Mouse (Mus musculus) thymus, adult 2 months (tissue): ENCODE data around the gene Tmem42.

Experiments
- CTCF ChIP-seq: fragments of 200-500 bp; IDR thresholded peaks from 2 replicates; pipeline ENCODE4 v1.5.1; 2012; ENCODE audit warnings: mild to moderate bottlenecking, control low read depth, low read length, moderate library complexity, borderline replicate concordance; ENCODE audit not compliant: control insufficient read depth, poor library complexity, insufficient read depth; ENCODE audit errors: extremely low read depth
- POLR2A ChIP-seq: fragments of 200-500 bp; IDR thresholded peaks from 2 replicates; pipeline ENCODE4 v1.6.1; 2012; ENCODE audit warnings: mild to moderate bottlenecking, low read length, control low read depth, moderate library complexity; ENCODE audit not compliant: control insufficient read depth, poor library complexity, insufficient read depth; ENCODE audit errors: extremely low read depth

DNA sequence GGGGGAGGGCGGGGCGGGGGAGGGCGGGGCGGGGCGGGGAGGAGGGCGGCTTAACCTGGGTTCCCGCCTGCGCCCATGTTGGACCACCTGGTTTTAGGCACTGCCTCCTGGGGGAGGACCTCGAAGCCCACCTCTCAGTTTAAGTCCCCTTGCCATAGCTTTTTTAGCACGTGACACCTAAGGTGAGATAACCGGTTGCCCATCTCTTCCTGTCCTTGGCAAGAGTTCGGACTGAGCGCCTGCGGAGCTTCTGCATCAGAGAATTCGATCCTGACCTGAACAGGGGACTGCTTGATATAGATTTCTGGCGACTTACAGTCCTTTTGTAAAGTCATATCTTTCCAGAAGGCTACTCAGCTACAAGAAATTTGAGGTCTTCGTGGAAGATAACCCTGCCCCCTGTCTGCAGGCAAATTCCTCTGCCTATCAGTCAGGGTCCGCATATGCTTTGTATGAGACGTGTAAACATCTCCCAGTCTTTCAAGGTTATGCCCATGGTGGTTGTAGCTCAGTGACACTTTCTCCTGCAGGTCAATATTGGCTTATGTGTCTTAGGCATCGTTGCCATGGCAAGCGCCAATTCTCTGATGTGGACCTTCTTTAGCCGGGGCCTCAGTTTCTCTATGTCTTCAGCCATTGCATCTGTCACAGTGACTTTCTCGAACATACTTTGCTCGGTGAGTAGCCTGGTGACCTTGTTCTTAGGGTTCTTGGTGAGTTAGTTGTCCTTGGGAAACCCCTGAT lies 682 bp downstream of the Tmem42 start:
- TF ChIP-seq POLR2A (no peak), CTCF (no peak)
